Mouse (Mus musculus): ENCODE measurements around the gene Tcf3. TPM values are rescaled to one million over a fixed set of nuclear protein-coding genes. Genes with fewer than 3 reads are reported as not detected.

Gene Tcf3
- total RNA-seq, 1 experiment = 90.9 TPM

DNA sequence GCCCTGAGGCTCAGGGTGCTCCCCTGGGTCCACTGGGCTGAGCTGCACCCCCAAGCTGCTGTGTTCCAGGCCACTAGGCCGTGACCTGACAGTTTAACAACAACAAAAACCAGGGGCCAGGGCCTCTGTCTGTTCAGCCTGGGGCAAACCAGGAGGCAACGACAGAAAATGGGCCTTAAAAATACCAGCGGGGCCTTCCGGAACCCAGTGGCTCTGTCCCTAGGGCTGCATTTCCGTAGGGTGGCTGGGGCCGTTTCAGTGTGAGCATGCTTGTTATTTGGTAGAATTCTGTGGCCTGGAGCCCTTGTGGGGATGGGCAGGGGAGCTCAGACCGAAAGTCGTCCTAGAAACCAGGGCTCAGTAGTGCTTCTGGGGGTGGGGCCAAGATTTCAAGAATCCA lies 3.6 kb downstream of the Tcf3 start:
- Histone ChIP-seq H3K9ac (ENCODE audit: insufficient read depth, low read depth, low read length, poor library complexity, severe bottlenecking) (no peak overlapping the region), H3K36me3 (ENCODE audit: control insufficient read depth, insufficient read depth, low read length, poor library complexity, severe bottlenecking) (peaks cover 46% of the 10 kb centered on the region), H3K4me3 (ENCODE audit: insufficient read depth in 1 of 2, low read depth in 1 of 2, low read length in 2 of 2, poor library complexity in 1 of 2, severe bottlenecking in 1 of 2) (no peak overlapping the region)

DNA sequence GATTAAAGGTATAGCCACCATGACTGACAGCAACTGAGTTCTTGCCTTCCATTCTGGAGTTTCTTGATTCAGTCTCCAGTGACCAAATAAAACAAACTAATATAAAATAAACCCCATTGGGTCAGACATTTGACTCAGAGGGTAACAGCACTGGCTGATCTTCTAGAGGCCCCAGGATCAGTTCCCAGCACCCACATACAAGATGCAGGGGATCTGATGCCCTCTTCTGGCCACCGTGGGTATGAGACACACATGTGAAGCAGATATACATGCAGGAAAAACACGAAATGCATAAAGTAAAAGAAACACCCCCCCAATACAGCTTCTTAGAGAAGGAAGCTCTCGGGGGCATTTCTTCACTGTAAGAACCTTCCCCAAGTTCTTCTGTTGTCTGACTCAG lies 8.4 kb downstream of the Tcf3 start:
- no peak for DNase-seq (ENCODE audit: low read depth, low spot score)
- no peak for TF ChIP-seq MAFK (IDR thresholded peaks at IDR 0.05; ENCODE audit: insufficient read depth, low read depth, low read length)
- TF ChIP-seq ZNF384 (IDR thresholded peaks at IDR 0.05; ENCODE audit: low read depth, low read length) = no peak
- no peak for TF ChIP-seq CHD2 (IDR thresholded peaks at IDR 0.05; ENCODE audit: low read depth, low read length)
- no peak for TF ChIP-seq ZC3H11A (IDR thresholded peaks at IDR 0.05; ENCODE audit: borderline replicate concordance, low read depth, low read length)
- TF ChIP-seq HCFC1 (IDR thresholded peaks at IDR 0.05; ENCODE audit: borderline replicate concordance, insufficient read depth, low read length) = no peak
- H3K9me3 ChIP-seq (ENCODE audit: control insufficient read depth, insufficient read depth, low read depth, low read length) = no peaks in the 10 kb centered on the region
- no peak overlapping the region for H3K4me3 ChIP-seq (ENCODE audit: insufficient read depth in 1 of 2, low read depth in 1 of 2, low read length in 2 of 2, poor library complexity in 1 of 2, severe bottlenecking in 1 of 2)
- in situ Hi-C loops (cut with MboI; ENCODE audit: low sequenced_read_pairs in 2 of 2, unreplicated experiment in 2 of 2) = no loop called here
- peaks cover 0 to 7% of the 10 kb centered on the region in 2 experiments; a peak in 1 of 4 replicates for H3K4me1 ChIP-seq (ENCODE audit: control insufficient read depth in 2 of 2, insufficient read depth in 2 of 2, low read length in 2 of 2, poor library complexity in 1 of 2)
- H3K36me3 ChIP-seq (ENCODE audit: control insufficient read depth, insufficient read depth, low read length, poor library complexity, severe bottlenecking) = peaks cover 58% of the 10 kb centered on the region
- H3K27ac ChIP-seq (ENCODE audit: insufficient read depth, low read depth, low read length, poor library complexity, severe bottlenecking) = no peak overlapping the region
- no peak overlapping the region for H3K9ac ChIP-seq (ENCODE audit: insufficient read depth, low read depth, low read length, poor library complexity, severe bottlenecking)

More for the DNA sequence above, 3.6 kb downstream of the Tcf3 start:
- no peak for DNase-seq (ENCODE audit: low read depth, low spot score)
- no peak overlapping the region for H3K27ac ChIP-seq (ENCODE audit: insufficient read depth, low read depth, low read length, poor library complexity, severe bottlenecking)
- no peak for TF ChIP-seq ZC3H11A (IDR thresholded peaks at IDR 0.05; ENCODE audit: borderline replicate concordance, low read depth, low read length)
- in situ Hi-C loops (cut with MboI; ENCODE audit: low sequenced_read_pairs in 2 of 2, unreplicated experiment in 2 of 2) = no loop called here
- H3K9me3 ChIP-seq (ENCODE audit: control insufficient read depth, insufficient read depth, low read depth, low read length) = no peaks in the 10 kb centered on the region
- H3K4me1 ChIP-seq (ENCODE audit: control insufficient read depth in 2 of 2, insufficient read depth in 2 of 2, low read length in 2 of 2, poor library complexity in 1 of 2) = peaks cover 0 to 10% of the 10 kb centered on the region in 2 experiments; a peak in 3 of 4 replicates

DNA sequence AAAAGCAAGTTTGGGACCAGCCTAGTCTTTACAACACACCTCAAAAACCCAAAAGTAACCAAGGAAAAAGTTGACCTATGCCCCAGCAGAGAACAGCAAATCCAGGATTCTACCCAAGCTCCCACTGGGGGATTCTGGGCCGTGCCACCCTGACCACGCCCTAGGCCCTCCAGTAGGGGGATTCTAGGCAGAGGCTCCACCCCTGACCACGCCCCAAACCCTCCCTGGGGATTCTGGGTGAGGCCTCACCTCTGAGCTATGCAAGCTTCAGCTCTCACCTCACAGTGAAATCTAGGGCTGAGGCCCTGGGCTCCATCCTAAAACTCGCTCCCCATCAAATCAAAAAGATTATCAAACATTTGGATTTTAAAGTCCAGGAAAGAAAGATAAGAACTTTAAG lies 9.9 kb downstream of the Tcf3 start:
- Histone ChIP-seq H3K36me3 (ENCODE audit: control insufficient read depth, insufficient read depth, low read length, poor library complexity, severe bottlenecking) (peaks cover 62% of the 10 kb centered on the region), H3K27ac (ENCODE audit: insufficient read depth, low read depth, low read length, poor library complexity, severe bottlenecking) (no peak overlapping the region; the same call in 1 of the 2 replicates), H3K4me3 (ENCODE audit: insufficient read depth in 1 of 2, low read depth in 1 of 2, low read length in 2 of 2, poor library complexity in 1 of 2, severe bottlenecking in 1 of 2) (no peak overlapping the region), H3K4me1 (ENCODE audit: control insufficient read depth in 2 of 2, insufficient read depth in 2 of 2, low read length in 2 of 2, poor library complexity in 1 of 2) (peaks cover 0 to 7% of the 10 kb centered on the region in 2 experiments; a peak in 1 of 4 replicates), H3K9ac (ENCODE audit: insufficient read depth, low read depth, low read length, poor library complexity, severe bottlenecking) (no peak overlapping the region), H3K9me3 (ENCODE audit: control insufficient read depth, insufficient read depth, low read depth, low read length) (no peaks in the 10 kb centered on the region)
- in situ Hi-C loops (cut with MboI; ENCODE audit: low sequenced_read_pairs in 2 of 2, unreplicated experiment in 2 of 2) = no loop called here
- DNase-seq (ENCODE audit: low read depth, low spot score) = peak; percentile 83
- no peak for TF ChIP-seq MAFK (IDR thresholded peaks at IDR 0.05; ENCODE audit: insufficient read depth, low read depth, low read length)
- TF ChIP-seq ZNF384 (IDR thresholded peaks at IDR 0.05; ENCODE audit: low read depth, low read length) = no peak
- TF ChIP-seq CHD2 (IDR thresholded peaks at IDR 0.05; ENCODE audit: low read depth, low read length) = no peak
- no peak for TF ChIP-seq ZC3H11A (IDR thresholded peaks at IDR 0.05; ENCODE audit: borderline replicate concordance, low read depth, low read length)
- TF ChIP-seq HCFC1 (IDR thresholded peaks at IDR 0.05; ENCODE audit: borderline replicate concordance, insufficient read depth, low read length) = no peak

DNA sequence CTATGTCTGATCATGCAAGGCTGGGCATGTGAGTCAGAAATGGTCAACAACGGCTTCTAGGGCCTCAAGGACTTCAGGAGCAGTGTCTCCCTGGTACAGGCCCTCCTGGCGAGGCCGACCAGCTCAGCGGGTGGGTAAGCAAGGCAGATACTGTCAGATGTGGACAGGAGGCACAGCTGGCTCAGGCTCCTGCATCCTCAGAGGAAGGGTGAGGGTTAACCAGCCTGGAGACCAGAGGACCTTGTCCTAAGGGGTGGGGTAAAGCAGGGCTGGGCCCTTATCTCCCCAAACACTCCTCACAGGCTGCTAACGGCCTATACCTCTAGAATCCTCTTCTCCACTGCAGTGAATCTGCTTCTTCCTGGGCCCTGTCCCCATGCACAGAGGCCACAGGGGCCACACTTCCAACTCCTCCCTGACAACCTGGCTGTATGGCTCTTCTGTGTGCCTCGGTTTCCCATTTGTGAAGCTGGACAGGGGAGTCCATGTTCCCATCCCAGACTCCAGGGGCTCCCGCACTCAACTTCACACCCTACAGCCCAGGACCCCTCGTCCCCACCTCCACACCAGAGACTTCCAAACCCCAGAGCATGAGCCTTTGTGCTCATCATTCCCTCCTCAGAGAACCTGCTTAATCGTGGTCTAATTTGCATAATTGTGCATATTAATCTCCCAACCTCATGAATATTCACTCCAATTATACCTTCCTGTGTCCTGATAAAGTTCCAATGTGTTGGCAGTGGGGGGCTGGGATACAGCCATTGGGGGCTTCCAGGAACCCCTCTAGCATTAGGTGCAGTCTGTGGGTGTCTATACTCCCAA lies 11.6 kb downstream of the Tcf3 start:
- H3K4me1 ChIP-seq (ENCODE audit: control insufficient read depth in 2 of 2, insufficient read depth in 2 of 2, low read length in 2 of 2, poor library complexity in 1 of 2) = peaks cover 0 to 7% of the 10 kb centered on the region in 2 experiments; a peak in 1 of 4 replicates
- in situ Hi-C loops (cut with MboI; ENCODE audit: low sequenced_read_pairs in 2 of 2, unreplicated experiment in 2 of 2) = no loop called here
- H3K36me3 ChIP-seq (ENCODE audit: control insufficient read depth, insufficient read depth, low read length, poor library complexity, severe bottlenecking) = peaks cover 63% of the 10 kb centered on the region
- H3K4me3 ChIP-seq (ENCODE audit: insufficient read depth in 1 of 2, low read depth in 1 of 2, low read length in 2 of 2, poor library complexity in 1 of 2, severe bottlenecking in 1 of 2) = no peak overlapping the region
- DNase-seq (ENCODE audit: low read depth, low spot score) = no peak
- no peak overlapping the region for H3K9ac ChIP-seq (ENCODE audit: insufficient read depth, low read depth, low read length, poor library complexity, severe bottlenecking)
- TF ChIP-seq MAFK (IDR thresholded peaks at IDR 0.05; ENCODE audit: insufficient read depth, low read depth, low read length) = no peak
- TF ChIP-seq HCFC1 (IDR thresholded peaks at IDR 0.05; ENCODE audit: borderline replicate concordance, insufficient read depth, low read length) = no peak
- TF ChIP-seq ZNF384 (IDR thresholded peaks at IDR 0.05; ENCODE audit: low read depth, low read length) = no peak
- no peaks in the 10 kb centered on the region for H3K9me3 ChIP-seq (ENCODE audit: control insufficient read depth, insufficient read depth, low read depth, low read length)
- H3K27ac ChIP-seq (ENCODE audit: insufficient read depth, low read depth, low read length, poor library complexity, severe bottlenecking) = no peak overlapping the region
